Mouse (Mus musculus) inflammation-experienced regulatory T-cells, adult 6 months (primary cell): Measurements from ENCODE around the gene Phlda2. TPM values are rescaled to one million over a fixed set of nuclear protein-coding genes. Genes with fewer than 3 reads are reported as not detected.
A peak's percentile ranks its signal among the peaks of the same experiment; 100 is the strongest.

ENCODE experiments used
- ATAC-seq: one replicate; pipeline ENCODE4 v1.8.0; 2017
- polyA plus RNA-seq, 3 experiments: library from polyadenylated mRNA; unstranded; fragments of 100-300 nt; shearing (Covaris generic); gene quantifications; one replicate each; pipeline ENCODE4 v1.2.1; 2017

The Phlda2 gene
- polyA plus RNA-seq, 3 experiments from 2014 or later, result not detected

- no peak for ATAC-seq
Observed at GRCm38 (mm10) chr7:143461920-143462319, 41.0 kb downstream of the Phlda2 start.

- ATAC-seq, result no peak
Observed at GRCm38 (mm10) chr7:143461294-143461870, 41.6 kb downstream of the Phlda2 start.

- ATAC-seq, result peak; percentile 83
Observed at GRCm38 (mm10) chr7:143460874-143461273, 42.1 kb downstream of the Phlda2 start, which contains the start of gene Cdkn1c. Gene Cdkn1c (minus strand): TSS chr7:143461050.

GRCm38 (mm10) chr7:143460217-143460834 is 42.6 kb downstream of the Phlda2 start:
- ATAC-seq, result no peak

- no peak for ATAC-seq
Observed at GRCm38 (mm10) chr7:143459332-143460211, 43.4 kb downstream of the Phlda2 start.

- no peak for ATAC-seq
Observed at GRCm38 (mm10) chr7:143458963-143459331, 44.0 kb downstream of the Phlda2 start.

Other genes with a start within 250 kb of the Phlda2 start
- gene Cdkn1c, start 42.1 kb downstream of the Phlda2 start, polyA plus RNA-seq, result under 1 TPM in 2 of 3 experiments, not detected in 1; 0.25 to 0.64 TPM
- under 1 TPM in 1 of 3 experiments, not detected in 2; 0.54 TPM for gene Slc22a18, start 29.4 kb downstream of the Phlda2 start, polyA plus RNA-seq
- gene Nap1l4, start 46.0 kb upstream of the Phlda2 start, polyA plus RNA-seq, result 100 to 1,000 TPM; 258 to 310 (median 262) TPM
- gene Cars, start 96.9 kb upstream of the Phlda2 start, polyA plus RNA-seq, result 10 to 100 TPM; 29.9 to 40.2 (median 31.2) TPM
- 100 to 1,000 TPM in 2 of 3 experiments, 10 to 100 TPM in 1; 73.7 to 122 (median 117) TPM for gene Tnfrsf26, start 125.6 kb upstream of the Phlda2 start, polyA plus RNA-seq
- gene Tnfrsf22, start 146.5 kb upstream of the Phlda2 start, polyA plus RNA-seq, result 10 to 100 TPM in 2 of 3 experiments, 1 to 10 TPM in 1; 6.9 to 21.9 (median 16.0) TPM
- gene Tnfrsf23, start 182.7 kb upstream of the Phlda2 start, polyA plus RNA-seq, result 1 to 10 TPM; 3.3 to 5.0 (median 4.4) TPM